In genomic region chr8:57344956-57345870, GRCm38 (mm10) we compare ENCODE assay signal across 21 mouse cellular contexts. TPM values are rescaled to one million over a fixed set of nuclear protein-coding genes. Genes with fewer than 3 reads are reported as not detected.
DNase-seq lines count a peak whose midpoint lies in the region; ATAC-seq lines count a peak whose summit lies in the region.
"Had no signal": no experiment of that assay in that cellular context is flagged by ENCODE, and none has a peak within 500 bp of the region (broad histone marks: within the 10 kb centered on the region; RNA-seq: fewer than 3 reads in every experiment).

No protein-coding gene starts in this region.

- under 1% methylated on average over 23 of the region's 23 CpGs for WGBS in forebrain, embryonic 10.5 days
- under 1% methylated on average over 23 of the region's 23 CpGs for WGBS in forebrain, embryonic 16.5 days
- 1% methylated on average over 23 of the region's 23 CpGs for WGBS in midbrain, embryonic 10.5 days
- under 1% methylated on average over 23 of the region's 23 CpGs for WGBS in midbrain, embryonic 13.5 days
- WGBS in embryonic facial prominence, embryonic 10.5 days, result 1% methylated on average over 23 of the region's 23 CpGs

- H3K27me3 ChIP-seq in forebrain, embryonic 10.5 days (ENCODE audit: poor library complexity, severe bottlenecking), result peaks cover 100% of the 10 kb centered on the region
- peaks cover 91% of the 10 kb centered on the region for H3K27me3 ChIP-seq in forebrain, embryonic 16.5 days (replicated peaks; ENCODE audit: control insufficient read depth, insufficient read depth, low read length)
- H3K27me3 ChIP-seq in midbrain, embryonic 10.5 days (ENCODE audit: low read depth, poor library complexity, severe bottlenecking), result peaks cover 100% of the 10 kb centered on the region
- H3K27me3 ChIP-seq in midbrain, embryonic 13.5 days, result peaks cover 100% of the 10 kb centered on the region
- peaks cover 100% of the 10 kb centered on the region for H3K27me3 ChIP-seq in embryonic facial prominence, embryonic 10.5 days (replicated peaks; ENCODE audit: low read depth, poor library complexity, severe bottlenecking)

- H3K4me3 ChIP-seq in forebrain, embryonic 10.5 days, result no peak overlapping the region
- no peak overlapping the region for H3K4me3 ChIP-seq in forebrain, embryonic 16.5 days (replicated peaks; ENCODE audit: low read length)
- no peak overlapping the region for H3K4me3 ChIP-seq in midbrain, embryonic 10.5 days
- H3K4me3 ChIP-seq in midbrain, embryonic 13.5 days (replicated peaks), result no peak overlapping the region
- no peak overlapping the region for H3K4me3 ChIP-seq in embryonic facial prominence, embryonic 10.5 days
- H3K4me3 ChIP-seq: erythroblast, embryonic 14.5 days had no signal

- DNase-seq in forebrain, embryonic 10.5 days (ENCODE audit: extremely low spot score, low spot score), result peak; percentile 44
- DNase-seq in midbrain, embryonic 10.5 days (ENCODE audit: low spot score), result peak; percentile 55
- peak; percentile 48 for DNase-seq in embryonic facial prominence, embryonic 10.5 days (ENCODE audit: low spot score)
- DNase-seq in retina, embryonic 14.5 days (ENCODE audit: low spot score), result peak; percentile 22
- DNase-seq in spleen, postnatal 4 days (ENCODE audit: low spot score in 2 of 2), result no peak
- no peak for DNase-seq in right cerebral cortex, postnatal 14 days
- DNase-seq: adrenal gland, postnatal 36 days; cerebellum, adult 11 months; cerebellum, postnatal 36 days; kidney, adult 11 months; kidney, postnatal 14 days; layer of hippocampus, postnatal 36 days; liver; lung, adult 2 months; spleen, adult 18-20 months; thymus, postnatal 25 days had no signal

- peaks cover 14% of the 10 kb centered on the region for H3K4me1 ChIP-seq in forebrain, embryonic 10.5 days
- peaks cover 5% of the 10 kb centered on the region for H3K4me1 ChIP-seq in forebrain, embryonic 16.5 days (replicated peaks; ENCODE audit: control insufficient read depth, insufficient read depth, low read length)
- peaks cover 10% of the 10 kb centered on the region for H3K4me1 ChIP-seq in midbrain, embryonic 10.5 days
- H3K4me1 ChIP-seq in midbrain, embryonic 13.5 days (replicated peaks), result peaks cover 5% of the 10 kb centered on the region
- peaks cover 36% of the 10 kb centered on the region for H3K4me1 ChIP-seq in embryonic facial prominence, embryonic 10.5 days

- no peak overlapping the region for H3K27ac ChIP-seq in forebrain, embryonic 10.5 days
- H3K27ac ChIP-seq in forebrain, embryonic 16.5 days (ENCODE audit: low read length), result no peak overlapping the region
- no peak overlapping the region for H3K27ac ChIP-seq in midbrain, embryonic 10.5 days (replicated peaks)
- H3K27ac ChIP-seq in midbrain, embryonic 13.5 days, result no peak overlapping the region
- H3K27ac ChIP-seq in embryonic facial prominence, embryonic 10.5 days (replicated peaks), result no peak overlapping the region
- H3K27ac ChIP-seq: hindbrain, embryonic 14.5 days; stomach, postnatal 0 days had no signal

- H3K4me2 ChIP-seq in forebrain, embryonic 16.5 days (ENCODE audit: low read length), result no peak overlapping the region
- no peak overlapping the region for H3K4me2 ChIP-seq in midbrain, embryonic 13.5 days (replicated peaks)
- H3K4me2 ChIP-seq: hindbrain, embryonic 14.5 days had no signal

- no peaks in the 10 kb centered on the region for H3K9me3 ChIP-seq in forebrain, embryonic 10.5 days
- no peaks in the 10 kb centered on the region for H3K9me3 ChIP-seq in forebrain, embryonic 16.5 days (ENCODE audit: control insufficient read depth, low read length)
- no peaks in the 10 kb centered on the region for H3K9me3 ChIP-seq in midbrain, embryonic 10.5 days (replicated peaks)
- no peaks in the 10 kb centered on the region for H3K9me3 ChIP-seq in midbrain, embryonic 13.5 days
- H3K9me3 ChIP-seq in embryonic facial prominence, embryonic 10.5 days, result no peaks in the 10 kb centered on the region

- no peak for ATAC-seq in forebrain, embryonic 16.5 days
- ATAC-seq in midbrain, embryonic 13.5 days, result no peak

- no peak overlapping the region for H3K9ac ChIP-seq in forebrain, embryonic 16.5 days (replicated peaks; ENCODE audit: low read depth, low read length)
- H3K9ac ChIP-seq in midbrain, embryonic 13.5 days (replicated peaks), result no peak overlapping the region
- H3K9ac ChIP-seq: hindbrain, embryonic 14.5 days had no signal

- H3K36me3 ChIP-seq in forebrain, embryonic 10.5 days (replicated peaks), result no peaks in the 10 kb centered on the region
- no peaks in the 10 kb centered on the region for H3K36me3 ChIP-seq in forebrain, embryonic 16.5 days (ENCODE audit: control insufficient read depth, insufficient read depth)
- no peaks in the 10 kb centered on the region for H3K36me3 ChIP-seq in midbrain, embryonic 10.5 days
- no peaks in the 10 kb centered on the region for H3K36me3 ChIP-seq in midbrain, embryonic 13.5 days
- H3K36me3 ChIP-seq in embryonic facial prominence, embryonic 10.5 days (replicated peaks), result no peaks in the 10 kb centered on the region

RNA-seq across cellular contexts. Expression of gene Hand2, which starts 24.4 kb away (rescaled TPM):
- polyA plus RNA-seq in forebrain, embryonic 10.5 days (2016; fragmentation: Nextera tagmentation; extraction: Ambion mirVana), result not detected in 2 replicates
- not detected in 2 replicates for polyA plus RNA-seq in forebrain, embryonic 16.5 days (2015; fragmentation: Nextera tagmentation; extraction: Ambion mirVana)
- not detected in 2 replicates for polyA plus RNA-seq in midbrain, embryonic 10.5 days (2016; fragmentation: Nextera tagmentation; extraction: Ambion mirVana)
- not detected in 2 replicates for polyA plus RNA-seq in midbrain, embryonic 13.5 days (2015; fragmentation: Nextera tagmentation; extraction: Ambion mirVana)
- polyA plus RNA-seq in embryonic facial prominence, embryonic 10.5 days (2016; fragmentation: Nextera tagmentation; extraction: Ambion mirVana), result 3.9 and 5.4 TPM in 2 replicates
- polyA plus RNA-seq: erythroblast, embryonic 14.5 days; hindbrain, embryonic 14.5 days had no signal

Comparison
In these comparisons a context has a peak if more than half of its experiments do, and no peak if none do; other contexts are left out.
1. DNase-seq: peak in forebrain, embryonic 10.5 days (single experiment), midbrain, embryonic 10.5 days (single experiment), embryonic facial prominence, embryonic 10.5 days (single experiment) and retina, embryonic 14.5 days (single experiment); none in spleen, postnatal 4 days (0 of 2) and right cerebral cortex, postnatal 14 days (single experiment).